Mouse (Mus musculus) neural tube, embryonic 11.5 days (tissue): Measurements from ENCODE around the gene Gm45717. TPM values are rescaled to one million over a fixed set of nuclear protein-coding genes. Genes with fewer than 3 reads are reported as not detected.

Experiments used
- polyA plus RNA-seq: library from polyadenylated mRNA; unstranded; fragments of >200 nt; fragmentation: Nextera tagmentation; extraction: Ambion mirVana; gene quantifications from 2 replicates; pipeline ENCODE4 v1.2.1, GENCODE M21; 2014

Gene Gm45717
- polyA plus RNA-seq, 1 experiment from 2014 or later = 0.69 TPM

Other genes starting within 250 kb of the Gm45717 start
- not detected in 2 replicates for gene Cyp2e1, start 192.2 kb downstream of the Gm45717 start, polyA plus RNA-seq
- 0.22 TPM in 1 of 2 replicates, not detected in the other for gene Syce1, start 168.1 kb downstream of the Gm45717 start, polyA plus RNA-seq
- gene Zfp941, start 133.8 kb downstream of the Gm45717 start, polyA plus RNA-seq = 6.5 and 7.7 TPM in 2 replicates
- gene Urah, start 120.9 kb downstream of the Gm45717 start, polyA plus RNA-seq = 0.34 TPM in 1 of 2 replicates, not detected in the other
- not detected in 2 replicates for gene Scgb1c1, start 110.4 kb downstream of the Gm45717 start, polyA plus RNA-seq
- gene Odf3, start 108.1 kb downstream of the Gm45717 start, polyA plus RNA-seq = not detected in 2 replicates
- gene Gm45785, start 99.6 kb downstream of the Gm45717 start, polyA plus RNA-seq = not detected in 2 replicates
- 73.3 and 82.2 TPM in 2 replicates for gene Ric8a, start 99.0 kb downstream of the Gm45717 start, polyA plus RNA-seq
- 27.4 and 31.1 TPM in 2 replicates for gene Bet1l, start 98.4 kb downstream of the Gm45717 start, polyA plus RNA-seq
- 158 and 199 TPM in 2 replicates for gene Psmd13, start 74.0 kb downstream of the Gm45717 start, polyA plus RNA-seq
- gene Sirt3, start 73.6 kb downstream of the Gm45717 start, polyA plus RNA-seq = 22.4 and 26.0 TPM in 2 replicates
- 0.81 and 4.2 TPM in 2 replicates for gene Cox8b, start 55.5 kb downstream of the Gm45717 start, polyA plus RNA-seq
- 0.15 and 0.20 TPM in 2 replicates for gene Nlrp6, start 35.0 kb downstream of the Gm45717 start, polyA plus RNA-seq
- 13.3 and 15.8 TPM in 2 replicates for gene Pgghg, start 14.5 kb downstream of the Gm45717 start, polyA plus RNA-seq
- gene Ifitm5, start 5.6 kb downstream of the Gm45717 start, polyA plus RNA-seq = 1.2 and 1.4 TPM in 2 replicates
- 383 and 395 TPM in 2 replicates for gene Ifitm2, start 50 bp upstream of the Gm45717 start, polyA plus RNA-seq
- 8.3 and 12.5 TPM in 2 replicates for gene Ifitm1, start 11.3 kb upstream of the Gm45717 start, polyA plus RNA-seq
- gene Ifitm3, start 54.8 kb upstream of the Gm45717 start, polyA plus RNA-seq = 20.1 and 21.0 TPM in 2 replicates
- not detected in 2 replicates for gene Ifitm6, start 62.0 kb upstream of the Gm45717 start, polyA plus RNA-seq
- not detected in 2 replicates for gene Gm17387, start 73.2 kb upstream of the Gm45717 start, polyA plus RNA-seq
- gene B4galnt4, start 105.2 kb upstream of the Gm45717 start, polyA plus RNA-seq = 14.5 and 17.1 TPM in 2 replicates
- 2.3 and 2.7 TPM in 2 replicates for gene Pkp3, start 122.3 kb upstream of the Gm45717 start, polyA plus RNA-seq
- 2.4 and 3.1 TPM in 2 replicates for gene Sigirr, start 144.6 kb upstream of the Gm45717 start, polyA plus RNA-seq
- gene Ano9, start 161.9 kb upstream of the Gm45717 start, polyA plus RNA-seq = 0.09 TPM in 1 of 2 replicates, not detected in the other
- 69.0 and 69.5 TPM in 2 replicates for gene Ptdss2, start 166.4 kb upstream of the Gm45717 start, polyA plus RNA-seq
- gene Rnh1, start 216.9 kb upstream of the Gm45717 start, polyA plus RNA-seq = 69.5 and 69.7 TPM in 2 replicates
- gene Hras, start 238.1 kb upstream of the Gm45717 start, polyA plus RNA-seq = 111 and 122 TPM in 2 replicates
- 9.1 and 9.5 TPM in 2 replicates for gene Lrrc56, start 238.2 kb upstream of the Gm45717 start, polyA plus RNA-seq